Mouse (Mus musculus): Measurements from ENCODE around the gene Bmp8b.
"Not testable (repeated sequence)": the region's sequence is repeated elsewhere in the genome, so short reads cannot be mapped to it uniquely, and the experiment has no call there.

Gene Bmp8b

DNA sequence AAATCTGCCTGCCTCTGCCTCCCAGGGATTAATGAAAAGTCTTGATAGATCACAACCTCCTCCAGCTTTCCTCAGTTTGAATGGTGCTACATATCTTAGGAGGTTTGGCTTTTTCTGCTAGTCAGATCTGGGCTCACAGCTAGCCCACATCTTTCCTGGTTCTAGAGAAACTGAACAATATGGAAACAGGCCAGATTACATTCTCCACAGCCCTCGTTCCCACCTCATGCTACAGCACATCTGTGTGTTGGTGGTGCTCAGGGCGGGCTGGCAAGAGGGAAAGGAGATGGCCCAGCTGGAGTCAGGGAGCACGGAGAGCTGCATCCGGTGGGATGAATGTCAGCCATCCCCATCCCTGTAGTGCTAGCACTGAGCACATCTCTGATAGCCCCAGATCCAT lies 5.8 kb downstream of the Bmp8b start:
- no peak for DNase-seq (ENCODE audit: low read depth in 2 of 2, low spot score in 2 of 2)

DNA sequence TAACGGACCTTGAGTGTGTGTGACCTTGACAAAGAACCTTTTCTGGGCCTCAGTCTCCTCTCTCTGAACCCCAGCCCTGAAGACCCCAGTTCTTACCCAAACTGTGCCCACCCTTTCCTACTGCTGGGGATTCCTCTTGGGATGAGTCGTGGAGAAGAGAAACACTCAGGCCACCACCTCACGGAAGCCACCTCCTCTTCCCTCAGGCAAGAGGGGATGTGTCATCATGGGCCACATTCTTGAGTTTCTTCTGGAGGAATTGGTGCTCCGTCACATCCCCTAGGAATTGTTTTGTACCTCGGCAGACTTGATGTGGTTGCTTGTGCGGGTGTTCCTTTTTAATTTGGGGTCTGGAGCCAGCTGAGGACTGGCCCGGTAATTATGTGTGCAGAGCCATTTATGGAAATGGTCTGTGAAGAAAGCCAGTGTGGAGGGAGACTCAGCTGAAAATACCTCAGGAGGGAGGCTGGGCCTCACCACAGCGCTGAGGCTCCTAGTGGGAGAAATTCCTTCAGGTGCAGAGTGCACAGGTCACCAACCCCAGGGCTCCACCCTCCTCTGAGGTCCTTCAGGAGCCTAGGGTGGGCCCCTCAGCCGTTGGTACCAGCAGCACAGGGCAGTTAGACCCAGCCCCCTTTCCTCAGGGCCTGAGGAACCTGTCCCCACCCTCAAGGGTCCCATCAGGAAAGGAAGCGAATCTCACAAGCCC lies 6.5 kb downstream of the Bmp8b start:
- DNase-seq (ENCODE audit: low read depth in 2 of 2, low spot score in 2 of 2), result not testable (repeated sequence)

- no peak for DNase-seq (ENCODE audit: low read depth in 2 of 2, low spot score in 2 of 2)
Measured at GRCm38 (mm10) chr4:123112216-123112764, 7.3 kb downstream of the Bmp8b start.

- not testable (repeated sequence) for DNase-seq (ENCODE audit: low read depth in 2 of 2, low spot score in 2 of 2)
Measured at GRCm38 (mm10) chr4:123114651-123115050, 9.7 kb downstream of the Bmp8b start.

DNA sequence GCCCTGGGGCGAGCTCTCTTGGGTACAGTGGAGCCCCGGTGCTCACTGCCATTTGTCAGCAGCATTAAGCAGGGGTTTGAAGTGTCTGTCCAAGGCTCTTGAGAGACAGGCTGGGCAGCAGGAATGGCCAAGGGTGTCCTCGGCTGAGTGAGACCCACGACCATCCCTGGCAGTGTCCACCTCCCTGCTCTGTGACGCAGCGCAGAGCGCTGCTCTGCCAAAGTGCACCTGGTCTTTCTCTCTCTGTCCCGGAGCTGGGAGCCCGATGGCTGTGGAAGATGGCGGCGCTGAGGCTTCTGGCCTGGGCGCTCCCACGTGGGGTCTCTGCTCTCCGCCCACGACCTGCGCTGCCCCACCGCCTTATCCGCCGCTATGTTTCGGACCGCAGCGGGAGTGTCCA lies 11.0 kb downstream of the Bmp8b start, which contains the start of gene Oxct2b:
Gene Oxct2b (plus strand): TSS at position 256 of the 400 bp plus-strand sequence.
- no peak for DNase-seq (ENCODE audit: low read depth in 2 of 2, low spot score in 2 of 2)

DNA sequence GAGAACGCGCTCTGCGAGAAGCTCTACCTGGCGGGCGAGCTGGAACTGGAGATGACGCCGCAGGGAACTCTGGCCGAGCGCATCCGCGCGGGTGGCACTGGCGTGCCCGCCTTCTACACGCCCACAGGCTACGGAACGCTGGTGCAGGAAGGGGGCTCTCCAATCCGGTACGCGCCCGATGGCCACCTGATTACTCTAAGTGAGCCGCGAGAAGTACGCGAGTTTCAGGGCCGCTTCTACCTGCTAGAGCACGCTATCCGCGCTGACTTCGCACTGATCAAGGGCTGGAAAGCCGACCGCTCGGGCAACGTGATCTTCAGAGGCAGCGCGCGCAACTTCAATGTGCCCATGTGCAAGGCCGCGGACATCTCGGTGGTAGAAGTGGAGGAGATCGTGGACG lies 11.7 kb downstream of the Bmp8b start:
- DNase-seq (ENCODE audit: low read depth in 2 of 2, low spot score in 2 of 2), result not testable (repeated sequence)

- no peak for DNase-seq (ENCODE audit: low read depth in 2 of 2, low spot score in 2 of 2)
Measured at GRCm38 (mm10) chr4:123121286-123121685, 16.3 kb downstream of the Bmp8b start.

DNA sequence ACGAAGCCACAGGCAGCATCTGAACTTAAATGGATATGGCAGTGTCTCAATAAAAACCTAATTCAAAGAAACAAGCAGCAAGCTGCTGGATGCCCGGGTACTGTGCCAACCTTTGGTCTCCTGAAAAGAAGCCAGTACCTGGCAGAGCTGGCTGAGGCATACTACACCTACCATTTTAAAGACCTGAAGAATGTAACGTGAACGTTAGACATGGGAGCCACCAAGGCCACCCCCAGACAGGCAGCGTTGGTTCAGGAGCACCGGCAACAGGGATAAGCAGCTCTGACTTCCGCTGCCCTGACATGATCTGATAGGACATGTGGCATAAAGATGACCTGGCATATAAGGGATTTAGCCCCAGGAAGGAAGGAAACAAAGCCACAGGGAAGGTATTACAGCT lies 21.7 kb downstream of the Bmp8b start:
- DNase-seq (ENCODE audit: low read depth in 2 of 2, low spot score in 2 of 2), result no peak

- DNase-seq (ENCODE audit: low read depth in 2 of 2, low spot score in 2 of 2), result no peak
Measured at GRCm38 (mm10) chr4:123127051-123127450, 22.1 kb downstream of the Bmp8b start.

DNA sequence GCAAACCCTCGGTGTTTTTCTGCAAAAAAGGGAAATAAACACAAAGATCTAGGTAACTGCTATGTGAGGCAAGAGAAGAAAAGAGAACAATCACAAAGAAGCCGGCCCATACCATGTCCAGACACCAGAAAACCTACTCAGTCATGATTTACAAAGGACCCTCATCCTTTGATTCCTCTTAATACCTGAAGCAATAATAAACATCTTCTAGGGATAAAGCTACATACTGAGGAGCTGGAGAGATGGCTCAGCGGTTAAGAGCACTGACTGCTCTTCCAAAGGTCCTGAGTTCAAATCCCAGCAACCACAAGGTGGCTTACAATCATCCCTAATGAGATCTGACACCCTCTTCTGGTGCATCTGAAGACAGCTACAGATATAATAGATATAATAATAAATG lies 32.6 kb downstream of the Bmp8b start:
- no peak for DNase-seq (ENCODE audit: low read depth in 2 of 2, low spot score in 2 of 2)

DNA sequence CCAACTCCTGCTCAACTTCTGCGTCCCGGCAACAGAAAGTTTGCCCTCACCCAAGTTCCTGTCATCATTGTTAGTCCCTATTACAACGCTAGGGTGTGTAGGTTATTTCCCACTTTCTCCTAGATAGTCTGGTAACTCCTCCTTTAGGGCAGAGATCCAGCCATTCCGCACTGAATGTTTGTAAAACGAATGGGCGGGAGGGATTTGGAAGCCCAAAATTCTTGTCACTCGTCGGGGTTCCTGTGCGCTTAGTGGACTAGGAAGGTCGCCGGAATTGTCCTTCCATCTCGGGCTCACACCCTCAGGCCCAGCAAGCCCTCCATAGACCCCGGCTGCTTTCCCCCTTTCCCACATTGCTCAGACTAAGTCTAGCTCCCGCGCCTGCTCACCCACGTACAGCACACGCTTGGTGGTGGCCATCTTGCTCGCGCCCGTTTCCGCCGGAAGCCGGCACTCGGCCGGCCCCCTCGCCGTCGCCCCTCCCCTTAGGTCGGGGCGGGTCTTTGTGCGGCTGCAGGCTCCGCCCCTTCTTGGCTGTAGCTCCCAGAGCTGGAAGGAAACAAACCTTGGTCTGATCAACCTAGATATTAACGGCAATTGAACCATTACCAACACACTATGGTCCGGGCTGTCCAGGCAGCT lies 34.7 kb downstream of the Bmp8b start, which contains the start of gene Ppie:
Gene Ppie (minus strand): TSS at position 439 of the 642 bp plus-strand sequence.
- DNase-seq (ENCODE audit: low read depth in 2 of 2, low spot score in 2 of 2), result peak; percentile 54 to 63

DNA sequence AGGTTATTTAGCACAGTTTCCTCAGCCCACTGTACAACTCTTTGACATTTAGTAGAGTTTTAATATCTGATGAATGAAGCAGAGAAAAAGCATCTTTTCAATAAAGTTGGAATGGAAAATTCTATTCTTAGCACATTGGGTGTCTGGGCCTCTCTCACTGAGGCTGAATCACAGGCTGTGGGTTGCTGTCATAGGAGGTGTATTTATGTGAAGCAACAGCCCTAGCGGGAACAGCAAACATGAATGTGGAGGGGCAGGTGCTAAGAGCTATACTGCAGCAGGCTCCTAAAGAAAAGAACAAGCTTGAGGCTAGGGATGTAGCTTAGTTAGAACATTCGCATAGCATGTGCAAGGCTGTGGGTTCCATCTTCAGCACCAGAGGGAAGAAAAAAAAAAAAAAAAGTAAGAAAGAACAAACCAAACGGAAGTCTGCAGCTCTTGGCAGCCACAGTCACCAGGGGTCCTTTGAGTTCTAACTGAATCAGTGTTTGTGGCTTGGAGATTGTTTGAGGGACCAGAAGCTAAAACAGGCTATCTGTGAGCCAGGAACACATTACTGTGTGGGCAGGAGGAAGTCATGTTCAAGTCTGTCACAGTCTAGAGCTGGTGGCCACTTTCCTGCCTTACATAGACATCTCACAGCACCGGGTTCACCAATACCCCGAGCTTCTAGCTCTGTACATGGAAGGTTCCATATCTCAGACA lies 42.6 kb downstream of the Bmp8b start:
- DNase-seq (ENCODE audit: low read depth in 2 of 2, low spot score in 2 of 2), result peak in 1 of 2 experiments; percentile 7

DNA sequence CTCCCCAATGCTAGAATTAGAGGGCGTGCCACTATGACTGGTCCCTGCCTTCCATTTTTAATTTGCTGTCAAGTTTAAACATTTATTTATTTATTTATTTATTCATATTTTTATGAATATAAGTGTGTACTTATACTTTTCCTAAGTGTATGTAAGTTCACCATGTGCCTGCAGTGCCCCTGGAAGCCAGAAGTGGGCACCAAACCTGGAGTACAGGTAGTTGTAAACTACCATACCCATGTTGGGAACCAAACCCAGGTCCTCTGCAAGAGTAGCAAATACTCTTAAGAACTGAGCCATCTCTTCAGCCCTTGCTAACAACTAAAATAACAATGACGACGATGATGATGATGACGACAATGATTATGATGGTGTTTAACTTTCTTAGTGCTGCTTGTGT lies 47.0 kb downstream of the Bmp8b start:
- DNase-seq (ENCODE audit: low read depth in 2 of 2, low spot score in 2 of 2), result no peak

DNA sequence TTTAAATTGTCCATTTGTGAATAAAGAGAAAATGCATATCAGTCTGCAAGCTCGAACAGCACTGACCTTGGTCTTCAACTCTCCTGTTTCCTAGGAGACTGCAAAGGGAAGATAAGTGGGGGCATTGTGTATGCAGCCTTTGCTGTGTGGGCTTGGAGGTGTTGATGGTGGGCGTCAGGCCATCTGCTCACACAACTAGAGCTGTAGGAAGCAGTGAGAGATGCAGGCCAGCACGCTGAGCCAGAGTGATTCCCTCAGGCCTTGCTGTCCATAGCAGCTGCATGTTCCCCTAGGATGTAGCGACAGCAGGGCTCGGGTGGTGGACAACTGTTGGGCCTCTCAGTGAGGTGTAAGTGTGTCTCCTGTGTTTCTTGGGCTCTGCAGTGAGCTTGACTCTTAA lies 48.0 kb downstream of the Bmp8b start:
- no peak for DNase-seq (ENCODE audit: low read depth in 2 of 2, low spot score in 2 of 2)

- peak in 1 of 2 experiments; percentile 14 for DNase-seq (ENCODE audit: low read depth in 2 of 2, low spot score in 2 of 2)
Measured at GRCm38 (mm10) chr4:123155004-123155403, 50.0 kb downstream of the Bmp8b start.

DNA sequence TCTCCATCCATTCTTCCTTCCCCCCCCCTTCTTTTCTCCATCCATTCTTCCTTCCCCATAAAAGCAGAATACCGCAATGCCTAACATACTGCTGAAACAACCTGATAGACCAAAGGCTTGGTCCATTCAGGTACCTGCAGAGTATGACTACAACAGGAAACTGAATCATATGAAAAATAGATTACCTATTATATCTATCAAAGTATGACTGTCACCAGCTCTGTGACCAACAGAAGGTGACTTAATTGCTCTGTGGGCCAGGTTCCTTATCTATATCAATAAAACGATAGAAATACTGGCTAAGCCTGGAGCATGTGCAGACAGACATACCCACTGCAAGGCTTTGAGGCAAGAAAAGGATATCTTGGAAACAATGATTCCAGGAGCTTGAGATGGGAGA lies 50.5 kb downstream of the Bmp8b start:
- DNase-seq (ENCODE audit: low read depth in 2 of 2, low spot score in 2 of 2), result no peak

DNA sequence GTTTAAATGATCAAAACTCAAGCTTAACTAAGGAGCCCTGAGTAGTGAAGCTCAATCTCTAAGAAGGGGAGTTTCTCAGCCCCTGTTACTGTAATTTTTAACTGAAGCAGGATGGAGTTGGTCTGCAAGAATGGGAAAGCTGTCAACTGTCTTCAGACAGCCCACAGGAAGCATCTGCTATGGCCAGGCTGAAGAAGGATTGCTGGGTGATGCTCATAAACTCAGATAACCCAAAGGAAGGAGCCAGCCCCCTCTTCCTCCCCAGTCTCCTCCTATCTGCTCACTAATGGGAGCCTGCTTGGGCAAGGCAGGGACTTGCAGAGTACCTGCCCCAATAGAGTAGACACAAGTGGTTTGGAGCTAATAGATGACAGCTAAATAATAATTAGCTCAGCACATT lies 50.9 kb downstream of the Bmp8b start:
- DNase-seq (ENCODE audit: low read depth in 2 of 2, low spot score in 2 of 2), result no peak

- no peak for DNase-seq (ENCODE audit: low read depth in 2 of 2, low spot score in 2 of 2)
Measured at GRCm38 (mm10) chr4:123160571-123160970, 55.6 kb downstream of the Bmp8b start.

GRCm38 (mm10) chr4:123161251-123161650 lies 56.3 kb downstream of the Bmp8b start:
- DNase-seq (ENCODE audit: low read depth in 2 of 2, low spot score in 2 of 2), result not testable (repeated sequence)

GRCm38 (mm10) chr4:123162305-123162917 lies 57.4 kb downstream of the Bmp8b start:
- DNase-seq (ENCODE audit: low read depth in 2 of 2, low spot score in 2 of 2), result no peak

DNA sequence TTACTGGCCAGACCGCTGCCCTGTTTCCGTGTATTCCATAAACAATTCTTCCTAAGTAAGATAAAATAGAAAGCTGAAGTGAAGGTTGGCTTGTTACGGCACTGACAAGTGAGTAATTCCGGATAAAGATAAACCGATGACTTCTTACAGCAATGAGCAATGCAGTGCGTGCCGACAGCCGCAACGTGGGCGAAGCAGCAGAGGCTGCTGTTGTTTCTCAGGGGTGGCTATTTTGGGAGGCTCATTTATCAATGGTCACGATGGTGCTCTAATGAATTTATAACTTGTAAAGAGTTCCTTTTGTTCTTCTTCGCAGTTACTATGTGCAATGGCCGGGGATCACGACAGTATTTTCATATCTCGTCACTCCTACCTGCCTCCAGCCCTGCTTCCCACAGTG lies 59.2 kb downstream of the Bmp8b start:
- no peak for DNase-seq (ENCODE audit: low read depth in 2 of 2, low spot score in 2 of 2)

Measured in CD8-positive naive resting alpha-beta T cell, adult 2 months (primary cell).